Mouse (Mus musculus): ENCODE results near the gene Pfkfb4. TPM values are rescaled to one million over a fixed set of nuclear protein-coding genes. Genes with fewer than 3 reads are reported as not detected.

Gene Pfkfb4
- total RNA-seq, 2 experiments from 2014 or later = 15.9 to 16.7 TPM

Small RNA genes lying within 50 kb of the gene (microRNA-seq; reads per million reads assigned to microRNA genes)
- 0 reads per million in 2 experiments for gene Mir711

Other genes starting within 250 kb of the Pfkfb4 start
- 100 to 1,000 TPM; 149 to 153 TPM for gene Ip6k2, start 208.0 kb upstream of the Pfkfb4 start, total RNA-seq (2021)
- gene Nckipsd, start 183.4 kb upstream of the Pfkfb4 start, total RNA-seq (2021) = 10 to 100 TPM; 39.1 to 44.7 TPM
- gene Celsr3, start 165.5 kb upstream of the Pfkfb4 start, total RNA-seq (2021) = 10 to 100 TPM; 50.7 to 55.3 TPM
- 10 to 100 TPM; 30.4 to 33.2 TPM for gene Slc26a6, start 138.5 kb upstream of the Pfkfb4 start, total RNA-seq (2021)
- gene Tmem89, start 77.2 kb upstream of the Pfkfb4 start, total RNA-seq (2021) = not detected
- gene Uqcrc1, start 55.1 kb upstream of the Pfkfb4 start, total RNA-seq (2021) = 100 to 1,000 TPM; 383 to 411 TPM
- gene Col7a1, start 38.2 kb upstream of the Pfkfb4 start, total RNA-seq (2021) = 1 to 10 TPM; 3.6 to 4.2 TPM
- gene Ucn2, start 5.8 kb upstream of the Pfkfb4 start, total RNA-seq (2021) = not detected
- gene Shisa5, start 46.8 kb downstream of the Pfkfb4 start, total RNA-seq (2021) = 10 to 100 TPM; 68.2 to 72.6 TPM
- gene Trex1, start 68.0 kb downstream of the Pfkfb4 start, total RNA-seq (2021) = 10 to 100 TPM; 12.0 TPM
- gene Atrip, start 82.3 kb downstream of the Pfkfb4 start, total RNA-seq (2021) = 10 to 100 TPM; 28.1 to 29.0 TPM
- gene Ccdc51, start 90.7 kb downstream of the Pfkfb4 start, total RNA-seq (2021) = 1 to 10 TPM; 5.9 to 8.4 TPM
- gene Tma7, start 90.8 kb downstream of the Pfkfb4 start, total RNA-seq (2021) = 100 to 1,000 TPM; 368 to 387 TPM
- 10 to 100 TPM; 67.2 to 69.8 TPM for gene Plxnb1, start 103.6 kb downstream of the Pfkfb4 start, total RNA-seq (2021)
- not detected for gene Fbxw21, start 170.3 kb downstream of the Pfkfb4 start, total RNA-seq (2021)
- not detected for gene Fbxw13, start 204.2 kb downstream of the Pfkfb4 start, total RNA-seq (2021)
- not detected for gene Fbxw20, start 243.0 kb downstream of the Pfkfb4 start, total RNA-seq (2021)